Mouse (Mus musculus) gastrocnemius, postnatal 14 days (tissue): ENCODE data around the gene Pnisr. TPM values are rescaled to one million over a fixed set of nuclear protein-coding genes. Genes with fewer than 3 reads are reported as not detected.

Experiments used
- total RNA-seq, 2 experiments: library from RNA; stranded (reverse); gene quantifications; 2 replicates each; pipeline ENCODE4 v1.2.3; 2021

The Pnisr gene
- total RNA-seq, 2 experiments from 2014 or later: 28.7 to 38.1 TPM

Other genes starting within 250 kb of the Pnisr start
- gene Prdm13, start 161.6 kb upstream of the Pnisr start, total RNA-seq: not detected
- gene Ccnc, start 119.9 kb upstream of the Pnisr start, total RNA-seq: 10 to 100 TPM in 1 of 2 experiments, 1 to 10 TPM in 1; 8.8 to 12.2 TPM
- gene Usp45, start 80.4 kb upstream of the Pnisr start, total RNA-seq: 10 to 100 TPM; 12.2 to 13.4 TPM
- 10 to 100 TPM; 10.5 to 11.4 TPM for gene Tstd3, start 80.4 kb upstream of the Pnisr start, total RNA-seq
- 10 to 100 TPM; 14.3 to 16.7 TPM for gene Coq3, start 32.1 kb downstream of the Pnisr start, total RNA-seq
- gene Faxc, start 83.7 kb downstream of the Pnisr start, total RNA-seq: 1 to 10 TPM; 1.6 to 1.9 TPM